ENCODE assay signal across 8 mouse cellular contexts in the genomic region with DNA sequence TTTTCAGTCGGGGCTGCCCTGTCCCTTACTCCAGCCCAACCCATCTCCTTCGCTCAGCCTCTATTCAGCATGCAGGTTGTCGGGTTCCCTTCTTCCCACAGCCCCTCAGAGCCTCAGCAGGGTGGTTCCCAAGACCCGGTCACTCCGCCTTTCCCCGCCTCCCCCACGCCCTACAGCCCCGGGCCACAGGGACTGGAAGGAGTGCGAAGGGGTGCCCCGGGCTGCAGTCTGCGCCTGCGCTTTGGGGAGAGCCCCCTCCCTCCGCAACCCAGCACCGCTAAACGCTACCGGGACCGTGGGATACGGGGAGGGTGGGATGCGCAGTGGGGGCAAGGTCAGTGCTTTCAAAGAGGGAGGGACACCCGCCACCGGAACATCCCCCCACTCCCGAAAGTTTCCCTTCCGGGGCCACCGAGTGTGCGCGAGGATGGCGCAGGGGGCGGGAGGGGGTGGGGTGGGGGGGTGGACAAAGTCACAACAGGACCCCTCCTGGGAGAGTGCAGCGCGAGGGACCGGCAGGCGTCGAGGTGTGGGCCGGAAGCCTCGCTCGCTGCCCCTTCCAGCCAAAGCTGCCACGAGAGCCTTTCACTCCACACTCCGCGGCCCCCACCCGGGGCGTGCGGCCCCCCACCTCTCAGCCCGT. TPM values are rescaled to one million over a fixed set of nuclear protein-coding genes. Genes with fewer than 3 reads are reported as not detected.
A peak's percentile ranks its signal among the peaks of the same experiment; 100 is the strongest.
DNase-seq lines count a peak whose midpoint lies in the region; ATAC-seq and TF ChIP-seq lines count a peak whose summit lies in the region.

No protein-coding gene starts in this region.

- peak overlapping the region; percentile 64 for H3K9ac ChIP-seq in liver, adult 2 months (ENCODE audit: low read depth, low read length)
- peak overlapping the region; percentile 65 for H3K9ac ChIP-seq in midbrain, postnatal 0 days (replicated peaks; ENCODE audit: low read length, poor library complexity, severe bottlenecking)
- peak overlapping the region; percentile 79 for H3K9ac ChIP-seq in stomach, postnatal 0 days (ENCODE audit: low read length)

- no peaks in the 10 kb centered on the region for H3K79me2 ChIP-seq in liver, adult 2 months (ENCODE audit: control insufficient read depth, insufficient read depth, low read length)

- no peak for TF ChIP-seq CTCF in liver, adult 2 months (IDR thresholded peaks at IDR 0.05; ENCODE audit: low read depth, low read length)
- no peak for TF ChIP-seq CTCF in midbrain, postnatal 0 days (IDR thresholded peaks at IDR 0.05)
- TF ChIP-seq CTCF in stomach, postnatal 0 days (IDR thresholded peaks at IDR 0.05; ENCODE audit: low read depth), result no peak

- ATAC-seq in granulocyte monocyte progenitor cell, adult 5-6 weeks (replicated peaks; ENCODE audit: poor library complexity, severe bottlenecking), result peak; percentile 34
- ATAC-seq in midbrain, postnatal 0 days (ENCODE audit: low FRiP score), result peak; percentile 77
- peak; percentile 47; the same call in 1 of the 2 replicates for ATAC-seq in stomach, postnatal 0 days (ENCODE audit: low FRiP score, low TSS enrichment)

- 7% methylated on average over 43 of the region's 43 CpGs for WGBS in liver, adult 2 months
- under 1% methylated on average over 33 of the region's 43 CpGs for WGBS in midbrain, postnatal 0 days
- under 1% methylated on average over 42 of the region's 43 CpGs for WGBS in stomach, postnatal 0 days

- H3K36me3 ChIP-seq in liver, adult 2 months (ENCODE audit: control insufficient read depth, insufficient read depth, low read length), result no peaks in the 10 kb centered on the region
- H3K36me3 ChIP-seq in midbrain, postnatal 0 days (ENCODE audit: insufficient read depth, low read length), result no peaks in the 10 kb centered on the region
- H3K36me3 ChIP-seq in stomach, postnatal 0 days (ENCODE audit: control insufficient read depth, insufficient read depth, low read length), result no peaks in the 10 kb centered on the region

- TF ChIP-seq POLR2A in liver, adult 2 months (IDR thresholded peaks at IDR 0.05; ENCODE audit: extremely low read depth, insufficient read depth, low read length), result no peak

- H3K4me3 ChIP-seq in liver, adult 2 months (ENCODE audit: insufficient read depth, low read depth, low read length), result peak overlapping the region; percentile 84
- H3K4me3 ChIP-seq in midbrain, postnatal 0 days (ENCODE audit: low read depth, low read length), result peak overlapping the region; percentile 79
- peak overlapping the region; percentile 72 for H3K4me3 ChIP-seq in stomach, postnatal 0 days (ENCODE audit: low read depth, low read length)

- H3K4me1 ChIP-seq in liver, adult 2 months (ENCODE audit: control insufficient read depth, insufficient read depth, low read length), result no peaks in the 10 kb centered on the region
- H3K4me1 ChIP-seq in midbrain, postnatal 0 days (ENCODE audit: insufficient read depth, low read length), result peaks cover 12% of the 10 kb centered on the region
- H3K4me1 ChIP-seq in stomach, postnatal 0 days (replicated peaks; ENCODE audit: control insufficient read depth, insufficient read depth), result no peaks in the 10 kb centered on the region

- no peaks in the 10 kb centered on the region for H3K9me3 ChIP-seq in midbrain, postnatal 0 days (ENCODE audit: low read length)
- H3K9me3 ChIP-seq in stomach, postnatal 0 days (ENCODE audit: control insufficient read depth, low read length), result no peaks in the 10 kb centered on the region

- peak; percentile 29 to 43 for DNase-seq in spleen, adult 18-20 months
- no peak for DNase-seq in spleen, postnatal 14 days (ENCODE audit: low spot score in 2 of 2)
- peak; percentile 74 for DNase-seq in embryo, embryonic 10.5 days (ENCODE audit: low spot score)
- peak; percentile 29 for DNase-seq in kidney, adult 11 months
- DNase-seq in liver, adult 2 months (ENCODE audit: extremely low read depth, low read depth, low spot score), result no peak
- DNase-seq in midbrain, postnatal 0 days (ENCODE audit: low spot score), result peak; percentile 66
- DNase-seq in stomach, postnatal 0 days (ENCODE audit: low spot score), result peak; percentile 60

- H3K4me2 ChIP-seq in midbrain, postnatal 0 days (ENCODE audit: low read depth, low read length, poor library complexity, severe bottlenecking), result peak overlapping the region; percentile 83
- peak overlapping the region; percentile 86 for H3K4me2 ChIP-seq in stomach, postnatal 0 days (replicated peaks; ENCODE audit: low read depth)

- no peak for TF ChIP-seq EP300 in stomach, postnatal 0 days (optimal IDR thresholded peaks at IDR 0.05)

- H3K27ac ChIP-seq in liver, adult 2 months (replicated peaks; ENCODE audit: insufficient read depth, low read depth, low read length), result 0 out of 2 replicates have a peak overlapping the region, but pooled peaks have one; percentile 2
- H3K27ac ChIP-seq in midbrain, postnatal 0 days (ENCODE audit: low read depth, low read length), result peak overlapping the region; percentile 86
- peak overlapping the region; percentile 88 for H3K27ac ChIP-seq in stomach, postnatal 0 days (replicated peaks)

- no peaks in the 10 kb centered on the region for H3K27me3 ChIP-seq in liver, adult 2 months (ENCODE audit: control insufficient read depth, insufficient read depth, low read length)
- no peaks in the 10 kb centered on the region for H3K27me3 ChIP-seq in midbrain, postnatal 0 days (ENCODE audit: insufficient read depth, low read length)
- no peaks in the 10 kb centered on the region for H3K27me3 ChIP-seq in stomach, postnatal 0 days (ENCODE audit: control insufficient read depth, insufficient read depth, low read length)

RNA-seq across cellular contexts. Expression of a gene that starts 0.5 kb away (rescaled TPM):
- 5.0 and 13.4 TPM in 2 replicates for total RNA-seq in granulocyte monocyte progenitor cell, adult 5-6 weeks (2014; fragmentation: Nextera tagmentation)
- total RNA-seq in granulocyte monocyte progenitor cell, adult 5-6 weeks (2017), result 0.26 and 7.5 TPM in 2 replicates
- 0.09 and 0.27 TPM in 2 replicates for total RNA-seq in liver, adult 2 months (2014; rRNA removed)
- 0.31 and 0.56 TPM in 2 replicates for polyA plus RNA-seq in liver, adult 2 months (2012; rRNA removed)
- total RNA-seq in midbrain, postnatal 0 days (2014; rRNA removed), result 20.2 and 24.1 TPM in 2 replicates
- 11.4 and 12.2 TPM in 2 replicates for polyA plus RNA-seq in midbrain, postnatal 0 days (2015; fragmentation: Nextera tagmentation; extraction: Ambion mirVana)
- polyA plus RNA-seq in stomach, postnatal 0 days (2015; fragmentation: Nextera tagmentation; extraction: Ambion mirVana), result 2.1 and 2.4 TPM in 2 replicates

RNA-seq across cellular contexts. Expression of a gene that starts 17.4 kb away (rescaled TPM):
- 3.1 and 3.6 TPM in 2 replicates for total RNA-seq in granulocyte monocyte progenitor cell, adult 5-6 weeks (2014; fragmentation: Nextera tagmentation)
- total RNA-seq in granulocyte monocyte progenitor cell, adult 5-6 weeks (2017), result 2.9 and 4.2 TPM in 2 replicates
- total RNA-seq in liver, adult 2 months (2014; rRNA removed), result 3.1 and 3.2 TPM in 2 replicates
- 3.1 and 3.6 TPM in 2 replicates for polyA plus RNA-seq in liver, adult 2 months (2012; rRNA removed)
- 11.7 and 12.4 TPM in 2 replicates for total RNA-seq in midbrain, postnatal 0 days (2014; rRNA removed)
- 12.6 and 14.6 TPM in 2 replicates for polyA plus RNA-seq in midbrain, postnatal 0 days (2015; fragmentation: Nextera tagmentation; extraction: Ambion mirVana)
- polyA plus RNA-seq in stomach, postnatal 0 days (2015; fragmentation: Nextera tagmentation; extraction: Ambion mirVana), result 9.3 and 10.4 TPM in 2 replicates

Comparison
In these comparisons a context has a peak if more than half of its experiments do, and no peak if none do; other contexts are left out.
1. DNase-seq: peak in spleen, adult 18-20 months (2 of 2), embryo, embryonic 10.5 days (single experiment), kidney, adult 11 months (single experiment), midbrain, postnatal 0 days (single experiment) and stomach, postnatal 0 days (single experiment); none in spleen, postnatal 14 days (0 of 2) and liver, adult 2 months (single experiment).
2. H3K27ac ChIP-seq: peak in every context shown above with its lines; median percentile 88 in stomach, postnatal 0 days; 86 in midbrain, postnatal 0 days; 2 in liver, adult 2 months.
3. Peak in every context shown above with its lines, with median percentiles within 50 percentile points of each other: ATAC-seq, H3K4me3 ChIP-seq and H3K9ac ChIP-seq.